Mouse (Mus musculus): ENCODE data around the gene Mvb12a.

The Mvb12a gene

GRCm38 (mm10) chr8:71595862-71596261, 53.1 kb downstream of the Mvb12a start:
- DNase-seq: peak; percentile 90

GRCm38 (mm10) chr8:71596384-71596783, 53.7 kb downstream of the Mvb12a start:
- no peak for DNase-seq

GRCm38 (mm10) chr8:71596798-71597197, 54.1 kb downstream of the Mvb12a start:
- DNase-seq: no peak

- no peak for DNase-seq
Measured at GRCm38 (mm10) chr8:71597451-71597850, 54.7 kb downstream of the Mvb12a start, which contains the start of gene Fam129c. Fam129c (plus strand) TSS chr8:71597648.
